Comparison of ENCODE assay signal across 8 mouse cellular contexts in the genomic region with DNA sequence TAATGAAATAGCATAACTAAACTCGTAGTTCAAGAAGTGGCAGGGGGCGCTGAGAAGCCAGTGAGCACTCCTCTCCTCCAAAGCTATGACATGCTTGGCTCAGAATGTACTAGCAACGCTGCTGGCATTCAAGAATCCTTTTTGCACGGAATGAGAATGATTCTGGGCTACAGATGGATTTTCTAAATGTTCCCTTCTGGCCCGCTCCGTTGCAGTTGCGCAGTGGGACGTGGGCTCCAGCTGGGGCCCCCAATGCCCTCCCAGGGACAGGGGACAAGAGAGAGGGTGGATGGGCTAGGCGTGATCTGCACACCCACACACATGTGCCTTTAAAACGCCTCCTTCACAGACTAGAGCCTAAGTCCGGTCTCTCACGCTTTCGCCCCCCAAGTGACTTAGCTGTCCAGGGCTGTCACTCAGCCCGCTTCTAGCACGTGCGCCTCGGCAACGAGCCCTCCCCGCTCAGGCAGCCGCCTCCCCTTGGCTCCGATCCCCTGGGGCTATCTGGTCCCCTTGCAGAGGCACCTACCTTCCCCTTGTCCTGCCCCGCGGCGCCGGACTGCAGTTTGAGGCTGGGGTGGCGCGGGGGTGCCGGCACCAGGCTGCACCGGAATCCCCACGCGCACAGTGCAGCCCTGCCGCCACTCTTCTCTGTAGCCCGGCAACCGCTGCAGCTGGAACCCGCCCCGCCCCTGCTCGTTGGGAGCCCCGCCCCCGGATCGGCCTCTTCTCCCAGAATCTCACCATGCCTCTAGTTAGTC. TPM values are rescaled to one million over a fixed set of nuclear protein-coding genes. Genes with fewer than 3 reads are reported as not detected.
DNase-seq lines count a peak whose midpoint lies in the region; TF ChIP-seq lines count a peak whose summit lies in the region.

No protein-coding gene starts in this region.

- H3K27me3 ChIP-seq in E14TG2a.4 (ENCODE audit: insufficient read depth, low read length): 0 out of 2 replicates have a peak, but pooled peaks cover 11% of the 10 kb centered on the region
- H3K27me3 ChIP-seq in hindbrain, embryonic 10.5 days (ENCODE audit: insufficient read depth, poor library complexity, severe bottlenecking): peaks cover 12% of the 10 kb centered on the region

- H3K27ac ChIP-seq in hindbrain, embryonic 10.5 days: peak overlapping the region; percentile 83

- TF ChIP-seq CTCF in E14TG2a.4 (conservative IDR thresholded peaks at IDR 0.05; ENCODE audit: low read length): no peak

- H3K9me3 ChIP-seq in E14TG2a.4 (ENCODE audit: low read length): no peaks in the 10 kb centered on the region
- no peaks in the 10 kb centered on the region for H3K9me3 ChIP-seq in hindbrain, embryonic 10.5 days

- under 1% methylated on average over 40 of the region's 40 CpGs for WGBS in hindbrain, embryonic 10.5 days

- H3K36me3 ChIP-seq in E14TG2a.4 (ENCODE audit: insufficient read depth, low read length): no peaks in the 10 kb centered on the region
- no peaks in the 10 kb centered on the region for H3K36me3 ChIP-seq in hindbrain, embryonic 10.5 days

- peaks cover 36% of the 10 kb centered on the region for H3K4me1 ChIP-seq in E14TG2a.4 (replicated peaks; ENCODE audit: low read depth, low read length)
- peaks cover 52% of the 10 kb centered on the region for H3K4me1 ChIP-seq in hindbrain, embryonic 10.5 days (replicated peaks)

- peak; percentile 83 to 91 for DNase-seq in adrenal gland, postnatal 36 days
- peak; percentile 56 to 83 for DNase-seq in frontal cortex, adult 2 months (ENCODE audit: extremely low spot score in 1 of 2, low spot score in 1 of 2)
- DNase-seq in hindbrain, embryonic 10.5 days (ENCODE audit: low spot score): peak; percentile 83
- DNase-seq in layer of hippocampus, postnatal 36 days: peak; percentile 68 to 72
- DNase-seq in lung, postnatal 10 days: peak; percentile 76
- peak; percentile 77 to 80 for DNase-seq in right cerebral cortex, adult 2 months (ENCODE audit: low spot score in 2 of 2)
- peak; percentile 71 for DNase-seq in yolk sac, embryonic 10.5 days (ENCODE audit: low spot score)

- peak overlapping the region; percentile 86 for H3K4me3 ChIP-seq in E14TG2a.4 (replicated peaks; ENCODE audit: low read length)
- peak overlapping the region; percentile 72 for H3K4me3 ChIP-seq in hindbrain, embryonic 10.5 days

RNA-seq across cellular contexts. Expression of gene Tnfrsf19, which starts 8.8 kb away (rescaled TPM):
- 10 to 100 TPM; 48.1 to 71.4 TPM for total RNA-seq in adrenal gland, postnatal 36 days (2021)
- 49.1 and 54.9 TPM in 2 replicates for polyA plus RNA-seq in frontal cortex, adult 2 months (2012; rRNA removed)
- 35.4 and 56.4 TPM in 2 replicates for polyA plus RNA-seq in hindbrain, embryonic 10.5 days (2016; fragmentation: Nextera tagmentation; extraction: Ambion mirVana)
- total RNA-seq in layer of hippocampus, postnatal 36 days (2021): 10 to 100 TPM; 48.4 to 48.7 TPM

Comparison
In these comparisons a context has a peak if more than half of its experiments do, and no peak if none do; other contexts are left out.
1. Peak in every context shown above with its lines: DNase-seq, H3K4me3 ChIP-seq and H3K27ac ChIP-seq.